Mouse (Mus musculus): Measurements from ENCODE around the gene Hdac4.

The Hdac4 gene

DNA sequence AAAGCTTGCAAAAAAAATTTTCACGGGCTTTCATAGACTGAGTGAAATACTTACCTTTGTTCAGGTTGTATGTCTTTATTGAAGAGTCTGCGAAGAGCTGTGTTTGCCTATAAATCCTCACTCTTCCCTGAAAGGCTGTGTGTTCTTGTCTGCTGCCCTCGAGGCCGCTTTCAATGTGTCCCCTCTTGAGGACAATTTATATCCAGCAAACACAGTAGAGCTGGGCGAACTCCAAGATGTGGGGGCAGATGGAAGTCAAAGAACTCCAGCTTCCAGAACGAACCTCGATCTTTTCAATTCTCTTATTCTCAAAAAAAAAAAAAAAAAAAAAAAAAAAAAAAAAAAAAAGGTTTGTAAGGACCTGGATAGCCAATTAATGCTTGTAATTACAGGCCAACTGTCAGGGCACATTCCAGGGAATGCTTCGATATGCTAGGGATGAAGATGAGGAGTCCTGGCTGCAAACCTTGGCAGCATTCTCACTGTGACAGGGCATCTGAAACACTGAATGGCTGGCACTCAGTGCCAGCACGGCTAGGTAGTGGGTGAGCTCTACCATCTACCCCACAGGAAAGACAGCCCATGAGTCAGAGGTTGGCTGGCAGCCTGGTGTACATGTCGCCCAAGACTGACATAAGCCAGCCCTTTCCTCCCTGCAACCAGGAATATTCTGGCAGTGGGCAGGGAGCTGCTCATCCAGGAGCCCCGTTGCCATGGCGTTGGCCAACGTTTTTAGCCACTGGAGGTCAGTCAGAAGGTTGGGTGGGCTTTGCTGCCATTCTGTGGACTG, at the start of gene Hdac4:
Gene Hdac4, minus strand, starts transcription at position 340 of the 790 bp plus-strand sequence.
- no peak for DNase-seq (ENCODE audit: low read depth, low spot score)

DNA sequence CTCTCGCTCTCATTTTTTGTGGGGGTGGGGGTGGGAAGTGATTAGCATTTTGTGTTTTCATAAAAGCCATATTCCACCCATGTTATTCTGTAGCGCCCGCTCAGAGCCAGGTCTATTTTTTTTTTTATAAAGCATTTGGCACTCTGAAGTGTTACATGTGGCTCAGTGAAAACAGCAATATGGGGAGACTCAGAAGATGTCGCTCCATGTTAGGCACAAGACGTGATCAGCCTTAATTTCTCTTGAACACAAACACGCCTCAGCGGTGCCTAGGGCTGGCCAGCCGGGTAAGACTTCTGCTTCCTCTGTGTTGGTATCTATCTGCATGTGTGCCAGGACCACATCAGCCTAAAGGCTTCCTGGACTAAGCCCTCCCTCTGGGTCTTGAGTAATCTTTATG, 48.0 kb upstream of the Hdac4 start:
- DNase-seq (ENCODE audit: low read depth, low spot score) = no peak

DNA sequence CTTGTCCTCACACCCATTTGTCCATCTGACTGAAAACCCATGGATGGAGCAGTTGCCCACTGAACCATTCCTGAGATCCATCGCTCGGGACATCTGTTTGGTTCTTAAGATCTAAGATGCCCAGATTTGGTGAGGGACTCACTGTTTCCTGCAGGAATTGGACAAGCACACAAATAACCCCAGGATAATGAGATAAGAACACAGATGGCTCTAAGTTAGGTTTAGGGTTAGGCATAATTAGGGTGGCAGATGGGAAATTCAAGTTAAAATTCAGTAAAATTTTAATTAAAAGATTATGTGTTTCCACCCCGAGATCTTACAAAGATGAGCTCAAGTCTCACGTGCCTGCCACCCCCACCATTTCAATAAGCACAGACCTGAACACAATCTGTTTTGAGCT, 44.6 kb upstream of the Hdac4 start:
- no peak for DNase-seq (ENCODE audit: low read depth, low spot score)

DNA sequence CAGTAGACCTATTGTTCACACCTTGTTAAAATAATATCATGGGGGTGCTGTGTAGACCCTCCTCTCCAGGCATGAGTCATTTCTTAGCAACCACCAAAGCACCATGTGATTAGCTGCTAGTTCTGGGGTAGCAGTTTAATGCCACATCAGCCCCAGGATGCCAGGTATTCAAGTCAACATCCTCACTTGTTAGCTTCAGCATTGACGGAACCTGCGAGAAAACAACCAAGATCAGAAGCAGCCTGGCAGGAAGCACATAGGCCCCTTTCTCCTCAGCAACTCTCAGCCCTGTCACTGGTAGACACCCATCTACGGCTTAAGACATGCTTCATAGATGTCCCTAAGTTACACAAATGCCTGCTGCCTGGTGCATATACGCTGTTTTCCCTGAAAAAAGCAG, 40.1 kb upstream of the Hdac4 start:
- DNase-seq (ENCODE audit: low read depth, low spot score) = no peak

DNA sequence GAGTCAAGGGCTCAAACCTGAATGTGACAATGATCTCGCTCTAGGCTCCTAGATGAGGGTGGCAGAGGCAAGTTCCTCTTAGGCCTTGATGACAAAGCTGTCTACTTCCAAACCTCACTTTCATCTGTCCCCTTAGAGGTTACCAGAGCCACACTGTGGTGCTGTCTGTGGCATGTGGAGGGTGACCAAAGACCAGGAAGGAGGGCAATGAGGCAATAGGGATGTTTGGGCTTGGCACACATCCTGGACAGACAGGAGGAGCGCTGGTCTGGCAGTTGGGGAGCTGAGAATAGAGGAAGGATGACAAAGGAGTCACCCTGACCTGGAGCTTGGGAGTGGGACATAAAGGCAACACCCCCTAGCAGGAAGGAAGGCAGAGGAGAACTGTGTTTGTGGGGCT, 29.8 kb upstream of the Hdac4 start:
- DNase-seq (ENCODE audit: low read depth, low spot score) = no peak

DNA sequence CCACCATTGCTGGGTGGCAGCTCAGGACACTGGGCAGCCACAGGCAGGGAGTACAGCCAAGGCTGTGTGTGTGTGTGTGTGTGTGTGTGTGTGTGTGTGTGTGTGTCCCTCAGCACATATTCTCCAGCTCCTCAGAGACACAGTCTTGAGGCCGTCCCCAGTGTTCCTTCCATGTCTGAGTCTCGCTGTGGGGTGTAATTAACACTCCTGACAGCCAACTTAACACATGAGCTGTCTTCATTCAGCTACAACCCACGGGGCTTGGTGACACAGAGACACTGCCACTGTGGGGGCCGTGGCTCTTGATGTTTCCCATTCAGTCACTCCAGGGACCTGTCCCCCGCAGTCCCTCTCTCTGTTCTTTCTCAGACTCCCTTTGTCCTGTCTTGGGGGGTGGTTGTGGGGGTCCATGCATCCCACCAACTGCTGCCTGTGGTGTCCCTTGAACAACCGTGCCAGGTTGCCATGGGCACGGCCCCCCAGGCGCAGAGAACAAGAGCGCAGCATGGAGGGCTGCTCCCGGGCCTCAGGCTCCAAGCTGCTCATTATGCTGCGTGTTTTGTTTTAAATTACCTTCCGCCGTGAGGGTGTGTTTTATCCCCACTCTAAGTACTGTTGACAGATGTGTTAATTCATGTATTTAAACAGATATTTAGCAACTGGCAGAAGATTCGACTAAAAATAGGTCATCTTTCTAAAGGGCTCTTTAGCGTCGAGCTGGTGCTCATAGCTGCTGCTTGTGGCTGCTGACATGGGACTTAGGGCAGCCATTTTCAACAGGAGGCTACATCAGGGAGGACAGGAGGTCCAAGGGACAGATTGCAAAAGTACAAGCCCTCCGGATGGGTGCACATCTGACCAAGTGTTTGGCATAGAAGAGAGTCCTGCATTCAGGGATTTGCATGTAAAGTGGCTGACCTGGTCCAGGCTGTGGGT, 28.7 kb upstream of the Hdac4 start:
- no peak for DNase-seq (ENCODE audit: low read depth, low spot score)

DNA sequence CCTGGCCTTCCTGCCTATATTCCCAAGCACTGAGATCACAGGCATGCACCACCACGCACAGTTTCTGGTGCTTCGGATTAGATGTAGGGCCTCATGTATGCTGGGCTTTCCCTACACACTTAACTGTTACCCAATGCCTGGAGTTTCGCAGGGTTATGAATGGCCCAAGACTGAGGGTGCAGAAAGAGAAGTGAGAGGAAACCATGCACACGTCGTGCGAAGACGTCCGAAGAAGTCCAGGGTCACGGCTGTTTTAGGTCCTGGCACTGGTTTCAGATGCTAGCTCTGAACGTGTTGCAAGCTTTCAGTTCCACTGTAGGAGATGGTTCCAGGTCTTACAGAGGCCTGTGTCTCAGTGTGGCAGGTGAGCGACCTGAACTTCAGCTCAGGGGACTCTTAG, 21.2 kb upstream of the Hdac4 start:
- no peak for DNase-seq (ENCODE audit: low read depth, low spot score)

DNA sequence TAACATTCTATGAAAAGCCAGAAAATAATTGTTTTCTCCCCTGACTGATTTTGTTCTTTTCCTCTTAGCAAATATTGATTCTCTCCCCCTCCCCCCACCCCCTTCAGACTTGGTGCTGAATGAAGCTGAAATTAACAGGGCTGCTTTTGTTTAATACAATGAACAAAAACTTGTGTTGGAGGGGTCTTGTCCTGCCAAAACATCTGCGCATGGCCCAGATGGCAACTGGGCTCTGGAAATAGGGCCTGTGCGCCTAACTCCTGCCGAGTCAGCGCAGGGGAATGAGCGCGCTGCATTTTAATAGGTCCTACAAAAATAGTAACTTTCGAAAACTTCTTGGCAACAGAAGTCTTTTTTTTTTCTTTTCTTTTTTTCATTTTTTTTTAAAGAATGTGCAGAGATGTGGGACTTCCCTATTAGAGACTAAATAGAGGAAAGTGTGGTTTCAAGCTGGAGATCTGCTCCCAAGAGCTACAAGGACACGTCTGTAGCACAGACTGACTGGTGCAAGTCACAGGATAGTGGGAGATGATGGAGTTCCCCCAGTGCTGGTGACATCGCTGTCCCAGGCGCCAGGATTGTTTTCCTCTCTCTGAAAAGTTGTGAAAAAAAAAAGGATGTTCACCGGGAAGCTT, 20.6 kb upstream of the Hdac4 start:
- no peak for DNase-seq (ENCODE audit: low read depth, low spot score)

DNA sequence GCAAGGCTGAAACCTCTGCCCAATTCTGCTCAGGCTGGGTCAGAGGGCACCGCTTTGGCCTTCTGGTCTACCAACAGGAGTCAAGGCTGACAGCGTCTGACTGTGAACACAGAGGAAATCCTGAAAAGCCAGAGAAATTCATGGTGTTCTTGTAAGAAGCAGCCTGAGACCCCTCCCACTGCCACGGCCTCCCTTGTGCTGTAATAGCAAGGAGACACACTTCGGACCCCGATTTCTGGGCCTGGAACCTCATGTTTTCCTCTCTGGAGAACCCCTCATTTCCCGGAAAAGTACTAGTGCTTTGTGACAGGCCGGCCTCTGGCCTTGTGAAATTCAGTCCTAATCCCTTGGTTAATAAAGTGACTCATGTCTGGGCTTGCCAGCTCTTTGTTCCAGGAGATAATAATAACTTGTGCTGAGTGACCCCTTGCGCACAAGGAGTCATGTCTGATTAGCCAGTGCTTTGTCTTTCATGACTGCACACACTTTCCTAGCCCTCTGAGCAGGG, 19.7 kb upstream of the Hdac4 start:
- no peak for DNase-seq (ENCODE audit: low read depth, low spot score)

DNA sequence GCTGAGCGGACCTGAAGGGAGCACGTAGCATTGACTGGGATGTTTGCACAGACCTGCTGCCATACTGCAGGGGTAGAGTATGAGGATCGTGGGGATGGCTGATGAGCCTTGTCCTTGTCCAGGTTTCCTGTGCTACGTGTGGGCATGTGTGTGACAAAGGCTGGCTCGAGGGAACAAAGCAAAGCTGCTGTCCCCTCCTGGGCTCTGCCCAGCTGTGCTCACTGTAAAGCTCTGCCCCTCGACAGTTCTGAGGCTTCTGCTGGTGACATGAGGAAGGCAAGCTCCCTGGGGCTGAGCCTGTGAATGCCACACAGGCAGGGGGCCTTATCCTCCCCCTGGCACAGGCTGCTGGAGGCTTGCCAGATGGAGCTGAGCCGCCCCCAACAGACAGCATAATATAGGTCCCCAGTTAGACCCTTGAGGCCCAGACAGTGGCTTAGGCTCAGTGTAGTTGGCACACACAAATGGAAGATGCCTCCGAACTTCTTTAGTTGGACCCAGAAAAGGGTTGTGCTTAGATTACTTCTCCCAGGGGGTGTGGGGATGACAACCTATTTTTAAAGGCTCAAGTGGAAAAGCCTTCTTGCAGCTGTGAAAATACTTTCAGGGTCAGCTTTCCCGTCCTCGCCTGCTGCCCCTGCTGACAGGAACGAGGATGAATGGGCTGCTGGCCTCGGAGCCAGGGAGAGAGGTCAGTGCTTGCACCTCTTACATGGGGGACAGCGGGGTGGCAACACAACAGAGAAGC, 16.7 kb upstream of the Hdac4 start:
- no peak for DNase-seq (ENCODE audit: low read depth, low spot score)

DNA sequence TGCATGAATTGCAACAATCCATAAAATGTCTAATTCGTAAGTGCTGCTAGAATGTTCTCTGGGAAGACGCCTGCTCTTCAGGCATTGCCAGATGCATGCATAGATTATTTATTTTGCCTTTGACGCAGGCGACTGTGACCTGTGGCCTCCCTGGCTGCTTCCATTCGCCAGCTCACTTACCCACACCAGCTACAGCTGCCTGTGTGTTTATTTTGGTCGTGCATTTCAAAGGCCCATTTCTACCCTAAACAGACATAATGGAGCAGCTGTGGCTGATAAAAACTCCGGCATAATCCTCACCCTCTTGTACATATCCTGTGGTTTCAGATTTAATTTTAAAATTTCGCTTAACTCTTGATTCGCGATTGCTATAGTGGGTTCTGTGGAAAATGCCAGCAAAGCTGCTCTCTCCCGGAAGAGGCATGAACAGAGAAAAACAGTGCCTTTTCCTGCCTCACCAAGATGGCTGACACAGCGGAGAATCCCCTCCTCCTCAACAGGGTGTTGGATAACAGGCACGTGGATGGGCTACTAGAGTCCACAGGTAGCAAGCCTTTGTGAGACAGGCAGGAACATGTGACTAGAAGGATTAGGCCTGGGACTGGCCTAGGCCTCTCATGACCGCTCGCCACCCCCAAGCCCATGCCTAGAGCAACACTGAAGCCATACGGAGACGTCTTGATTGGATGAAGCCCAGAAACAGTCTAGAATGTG, 7.3 kb upstream of the Hdac4 start:
- no peak for DNase-seq (ENCODE audit: low read depth, low spot score)

DNA sequence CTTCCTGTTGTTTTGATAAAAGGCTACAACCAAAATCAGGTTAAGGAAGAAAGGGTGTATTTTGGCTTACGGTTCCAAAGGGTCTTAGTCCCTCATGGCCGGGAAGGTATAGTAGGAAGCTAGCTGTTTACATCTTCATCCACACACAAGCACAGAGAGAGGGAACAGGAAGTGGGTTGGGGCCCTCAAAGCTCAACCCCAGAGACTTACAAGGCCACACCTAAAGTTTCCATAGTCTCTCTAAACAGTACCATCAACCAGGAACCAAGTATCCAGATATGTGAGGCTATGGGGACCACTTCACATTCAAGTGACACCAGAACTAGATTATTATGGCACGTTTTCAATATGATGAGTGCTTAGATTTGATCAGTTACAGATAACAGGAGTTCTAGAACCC, 5.0 kb downstream of the Hdac4 start:
- no peak for DNase-seq (ENCODE audit: low read depth, low spot score)

DNA sequence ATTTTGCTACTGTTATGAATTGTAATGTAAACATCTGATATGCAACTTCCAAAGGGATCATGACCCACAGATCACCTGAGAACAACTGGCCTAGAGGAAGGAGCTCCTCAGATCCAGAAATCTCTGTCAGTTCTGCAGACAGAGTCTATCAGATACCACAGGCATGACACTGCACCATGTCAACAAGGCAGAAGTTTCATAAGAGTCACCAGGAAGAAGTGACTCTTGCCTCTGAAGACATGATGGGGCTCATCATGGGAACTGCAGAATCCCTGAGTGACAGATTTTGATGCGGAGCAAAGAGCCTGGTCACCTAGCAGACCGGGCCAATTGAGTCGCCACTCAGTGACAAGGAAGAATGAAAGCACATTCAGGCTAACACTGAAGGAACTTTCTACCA, 8.4 kb downstream of the Hdac4 start:
- DNase-seq (ENCODE audit: low read depth, low spot score) = no peak

DNA sequence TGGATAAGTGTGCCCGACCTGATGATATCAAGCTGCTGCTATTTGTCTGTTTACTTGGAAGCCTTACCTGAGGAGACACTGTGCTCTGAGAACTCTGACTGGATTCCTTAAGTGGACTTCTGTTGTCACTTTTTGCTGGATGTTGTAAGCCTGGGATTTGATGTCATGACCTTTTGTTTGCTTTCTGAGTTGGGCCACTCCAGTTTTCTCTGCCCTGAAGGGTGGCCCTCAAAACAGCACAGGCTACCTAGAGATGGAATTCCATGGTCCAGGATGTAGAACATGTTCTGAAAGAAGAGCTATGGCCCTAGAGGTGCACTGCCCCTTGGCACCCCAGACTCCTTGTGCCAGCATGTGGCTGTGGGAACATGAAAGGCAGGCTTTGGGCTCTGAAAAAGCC, 10.9 kb downstream of the Hdac4 start:
- DNase-seq (ENCODE audit: low read depth, low spot score) = no peak

DNA sequence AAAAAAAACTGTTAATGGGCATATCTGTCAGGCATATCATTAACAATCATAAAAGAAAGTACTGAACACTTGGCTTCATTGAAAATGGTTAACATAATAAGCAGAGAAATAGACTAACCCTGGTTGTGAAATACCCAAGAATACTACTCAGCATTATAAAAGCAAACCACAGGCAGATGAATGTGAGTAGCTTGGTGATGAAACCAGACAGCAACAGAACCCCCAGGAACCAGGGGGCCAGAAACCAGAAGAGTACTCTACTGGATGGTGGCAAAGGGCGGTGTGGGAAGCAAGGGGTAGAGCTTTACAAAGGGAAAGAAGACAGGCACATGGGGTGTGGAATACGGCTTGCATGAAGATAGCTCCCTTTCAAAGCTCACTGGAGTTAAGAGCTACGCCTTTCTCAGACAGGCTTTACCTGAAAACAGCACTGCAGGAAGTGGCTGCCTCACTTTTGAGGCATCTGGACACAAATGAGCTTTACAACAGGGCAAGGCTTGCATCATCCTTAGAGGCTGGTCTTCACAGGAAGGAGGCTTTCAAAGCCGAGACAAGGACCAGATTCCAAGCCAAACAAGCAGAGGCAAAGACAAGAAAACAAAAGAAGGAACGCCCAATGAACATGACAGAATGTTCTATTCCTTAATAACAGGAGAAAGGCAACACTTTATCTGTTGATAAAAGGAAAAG, 12.3 kb downstream of the Hdac4 start:
- DNase-seq (ENCODE audit: low read depth, low spot score) = no peak

DNA sequence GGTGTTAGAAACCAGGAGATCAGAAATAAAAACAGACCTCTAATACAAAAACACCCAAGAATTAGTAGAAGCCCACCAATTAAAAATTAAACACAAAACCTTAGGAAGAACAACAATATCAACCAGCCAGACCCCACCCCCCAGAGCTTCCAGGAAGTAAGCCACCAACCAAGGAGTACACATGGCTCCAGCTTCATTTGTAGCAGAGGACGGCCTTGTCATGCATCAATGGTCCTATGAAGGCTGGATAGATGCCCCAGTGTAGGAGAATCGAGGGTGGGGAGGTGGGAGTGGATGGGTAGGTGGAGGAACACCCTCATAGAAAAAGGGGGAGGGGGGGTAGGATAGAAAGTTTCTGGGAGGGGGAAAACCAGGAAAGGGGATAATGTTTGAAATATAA, 13.5 kb downstream of the Hdac4 start:
- DNase-seq (ENCODE audit: low read depth, low spot score) = no peak

DNA sequence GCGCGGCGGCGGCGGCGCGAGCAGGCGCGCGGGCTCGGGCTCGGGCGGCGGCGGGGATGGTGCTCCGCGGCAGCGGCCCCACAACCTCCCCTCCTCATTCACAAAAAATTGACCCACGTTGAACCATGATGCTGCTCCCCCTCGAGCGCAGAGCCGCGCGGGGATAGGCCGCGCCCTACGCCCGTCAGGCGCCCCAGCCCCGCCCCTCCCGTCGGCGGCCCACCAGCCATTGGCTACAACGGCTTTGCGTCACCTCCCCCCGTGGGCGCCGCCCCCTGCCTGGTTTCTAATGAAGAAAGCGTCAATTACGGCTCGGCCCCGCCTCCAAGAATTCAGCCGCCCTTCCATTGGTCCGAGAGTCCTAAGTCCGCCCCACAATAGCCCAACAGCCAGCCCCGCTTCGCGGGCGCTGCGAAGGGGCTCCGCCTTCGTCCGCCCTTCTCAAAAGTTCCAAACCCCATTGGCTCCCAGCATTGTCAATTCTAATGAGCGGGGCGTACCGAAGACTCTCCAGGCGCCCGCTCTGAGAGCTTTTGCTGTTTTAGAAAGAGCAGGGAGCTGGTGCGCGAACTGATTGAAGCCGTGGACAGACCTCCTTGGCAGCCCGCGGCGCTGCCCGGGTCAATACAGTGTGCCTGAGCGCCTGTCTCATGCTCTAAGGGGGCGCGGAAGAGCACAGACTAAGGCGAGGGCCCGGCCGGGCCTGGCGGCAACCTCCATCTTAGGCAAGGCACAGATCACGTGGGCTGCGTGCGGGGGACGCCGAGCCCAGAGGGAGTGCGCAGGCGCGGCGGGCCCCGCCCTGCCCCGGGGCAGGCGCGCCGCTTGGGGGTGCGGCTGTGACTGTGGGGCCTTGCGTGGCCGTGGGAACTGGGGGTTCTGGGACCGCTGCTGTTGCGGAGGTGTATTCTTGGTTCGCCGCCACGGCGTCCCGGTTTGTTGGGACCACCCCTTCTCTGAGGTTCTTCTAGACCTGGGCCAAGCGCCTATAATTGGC, 15.1 kb downstream of the Hdac4 start:
- peak; percentile 98 for DNase-seq (ENCODE audit: low read depth, low spot score)

DNA sequence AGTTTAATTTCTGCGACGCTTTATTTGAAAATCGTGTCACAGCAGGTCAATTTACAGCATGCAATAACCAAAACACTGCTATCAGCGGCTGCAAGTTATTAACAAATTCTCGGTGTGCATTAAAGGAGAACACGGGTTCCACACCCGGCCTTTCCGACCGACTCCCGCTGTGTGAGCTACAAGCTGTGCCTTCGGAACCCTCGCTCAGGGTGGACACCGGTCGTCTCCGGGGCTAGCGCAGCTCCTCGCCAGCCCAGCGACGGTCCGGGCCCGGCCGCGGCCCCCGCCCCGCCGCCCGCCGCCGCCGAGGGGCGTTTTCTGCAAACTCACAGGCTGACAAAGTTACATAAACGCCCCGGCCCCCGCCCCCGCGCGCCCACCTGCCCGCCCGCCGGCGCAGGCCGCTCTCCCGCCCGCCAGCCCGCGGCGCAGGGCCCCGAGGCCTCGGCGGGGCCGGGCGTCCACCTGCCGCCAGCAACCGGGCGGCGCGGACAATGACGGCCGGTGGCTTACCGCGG, 16.0 kb downstream of the Hdac4 start:
- DNase-seq (ENCODE audit: low read depth, low spot score) = no peak

DNA sequence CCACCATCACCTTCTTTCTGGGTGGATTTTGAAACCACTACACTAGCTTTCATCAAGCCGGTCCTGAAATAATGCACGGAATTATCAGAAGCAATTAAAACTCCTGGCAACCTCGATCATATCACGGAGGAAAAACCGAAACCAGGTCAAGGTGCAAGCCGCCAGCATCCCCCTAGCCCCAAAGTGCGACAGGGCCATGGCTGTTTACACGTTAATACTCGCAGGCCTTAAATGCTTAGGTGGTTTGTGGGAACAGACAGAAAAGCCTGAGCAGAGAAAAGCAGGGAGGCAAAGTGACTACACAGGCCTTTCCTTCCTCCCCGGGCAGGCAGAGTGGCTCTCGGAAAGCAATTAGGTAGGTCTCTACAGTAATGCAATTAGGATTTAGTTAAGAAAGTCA, 16.4 kb downstream of the Hdac4 start:
- DNase-seq (ENCODE audit: low read depth, low spot score) = no peak
